Mouse (Mus musculus): ENCODE measurements around the gene Gm973. TPM values are rescaled to one million over a fixed set of nuclear protein-coding genes. Genes with fewer than 3 reads are reported as not detected.

Gene Gm973
- total and polyA plus RNA-seq, 3 experiments: 2.3 to 14.9 (median 7.6) TPM

DNA sequence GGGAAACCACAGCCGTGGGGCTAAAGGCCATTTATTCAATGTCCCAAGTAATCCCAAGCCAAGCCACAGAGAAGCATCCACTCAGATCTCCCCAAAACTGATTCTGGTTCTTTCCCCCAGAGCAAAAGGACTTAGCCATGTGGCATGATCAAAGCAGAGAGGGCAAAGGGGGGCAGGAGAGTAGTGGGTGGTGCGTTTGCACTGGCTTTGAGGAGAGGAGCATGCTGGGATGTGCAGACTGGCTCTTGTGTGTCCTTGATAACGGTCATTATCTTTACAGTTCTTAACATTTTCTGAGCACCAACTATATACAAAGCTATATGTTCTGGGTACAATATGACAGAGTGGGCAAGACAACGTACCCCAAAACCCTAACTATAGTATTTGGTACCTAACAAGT lies 23.6 kb upstream of the Gm973 start:
- no peak overlapping the region for H3K4me2 ChIP-seq (ENCODE audit: insufficient read depth, low read depth, poor library complexity, severe bottlenecking)
- dilution Hi-C loops (cut with MboI; ENCODE audit: extremely low pct_ligation_motif_present, extremely low pct_unique_long_range_greater_than_20kb, low sequenced_read_pairs): no loop called here
- no peaks in the 10 kb centered on the region for H3K79me2 ChIP-seq (replicated peaks; ENCODE audit: control insufficient read depth, extremely low read depth, insufficient read depth, poor library complexity, severe bottlenecking)
- no peak overlapping the region for H3K9ac ChIP-seq (ENCODE audit: insufficient read depth, low read depth)
- no peak for DNase-seq (ENCODE audit: extremely low read depth)
- peaks cover 0 to 2% of the 10 kb centered on the region in 2 experiments for H3K36me3 ChIP-seq (replicated peaks in 1 of 2; ENCODE audit: control insufficient read depth in 1 of 2, insufficient read depth in 1 of 2, low read length in 1 of 2)
- no peaks in the 10 kb centered on the region for H3K27me3 ChIP-seq (replicated peaks)
- no peaks in the 10 kb centered on the region for H3K9me3 ChIP-seq (replicated peaks; ENCODE audit: low read length)
- in situ Hi-C loops (cut with MboI; ENCODE audit: low pct_ligation_motif_present, low pct_unique_long_range_greater_than_20kb, low sequenced_read_pairs): no loop called here
- H3K27ac ChIP-seq (ENCODE audit: insufficient read depth, low read depth): no peak overlapping the region
- H3K4me1 ChIP-seq (ENCODE audit: control insufficient read depth in 1 of 2, insufficient read depth in 2 of 2): peaks cover 0 to 20% of the 10 kb centered on the region in 2 experiments; a peak in 2 of 4 replicates
- H3K4me3 ChIP-seq (replicated peaks in 1 of 3; ENCODE audit: low read depth in 2 of 3, low read length in 2 of 3, poor library complexity in 1 of 3): no peak overlapping the region
- TF ChIP-seq MXI1 (IDR thresholded peaks at IDR 0.05; ENCODE audit: low read depth, low read length): no peak
- no peak for TF ChIP-seq ELF1 (IDR thresholded peaks at IDR 0.05; ENCODE audit: low read depth, low read length)
- no peak for TF ChIP-seq TCF12 (IDR thresholded peaks at IDR 0.05; ENCODE audit: low read depth, low read length)
- no peak for TF ChIP-seq PAX5 (IDR thresholded peaks at IDR 0.05; ENCODE audit: low read length)
- no peak for TF ChIP-seq ZC3H11A (IDR thresholded peaks at IDR 0.05; ENCODE audit: low read depth, low read length)
- no peak for TF ChIP-seq MAX (IDR thresholded peaks at IDR 0.05; ENCODE audit: low read length)

GRCm38 (mm10) chr1:59495970-59496369 lies 20.1 kb upstream of the Gm973 start:
- H3K27ac ChIP-seq (ENCODE audit: insufficient read depth, low read depth): no peak overlapping the region
- in situ Hi-C loops (cut with MboI; ENCODE audit: low pct_ligation_motif_present, low pct_unique_long_range_greater_than_20kb, low sequenced_read_pairs) (no loop called here), dilution Hi-C loops (cut with MboI; ENCODE audit: extremely low pct_ligation_motif_present, extremely low pct_unique_long_range_greater_than_20kb, low sequenced_read_pairs) (no loop called here)
- no peak overlapping the region for H3K4me3 ChIP-seq (replicated peaks in 1 of 3; ENCODE audit: low read depth in 2 of 3, low read length in 2 of 3, poor library complexity in 1 of 3)
- H3K4me1 ChIP-seq (ENCODE audit: control insufficient read depth in 1 of 2, insufficient read depth in 2 of 2): no peaks in the 10 kb centered on the region
- no peaks in the 10 kb centered on the region for H3K9me3 ChIP-seq (replicated peaks; ENCODE audit: low read length)
- no peaks in the 10 kb centered on the region for H3K79me2 ChIP-seq (replicated peaks; ENCODE audit: control insufficient read depth, extremely low read depth, insufficient read depth, poor library complexity, severe bottlenecking)
- TF ChIP-seq BHLHE40 (IDR thresholded peaks at IDR 0.05; ENCODE audit: low read depth, low read length) (no peak), MAFK (IDR thresholded peaks at IDR 0.05; ENCODE audit: insufficient replicate concordance, low read length) (no peak), EP300 (IDR thresholded peaks at IDR 0.05; ENCODE audit: low read length) (no peak), PAX5 (IDR thresholded peaks at IDR 0.05; ENCODE audit: low read length) (no peak), CHD2 (IDR thresholded peaks at IDR 0.05; ENCODE audit: low read length) (no peak), GABPA (IDR thresholded peaks at IDR 0.05; ENCODE audit: insufficient replicate concordance, low read depth, low read length) (no peak), CHD1 (IDR thresholded peaks at IDR 0.05; ENCODE audit: low read depth, low read length) (no peak)
- DNase-seq (ENCODE audit: extremely low read depth): no peak
- no peaks in the 10 kb centered on the region for H3K27me3 ChIP-seq (replicated peaks)
- no peak overlapping the region for H3K9ac ChIP-seq (ENCODE audit: insufficient read depth, low read depth)
- no peaks in the 10 kb centered on the region for H3K36me3 ChIP-seq (replicated peaks in 1 of 2; ENCODE audit: control insufficient read depth in 1 of 2, insufficient read depth in 1 of 2, low read length in 1 of 2)
- no peak overlapping the region for H3K4me2 ChIP-seq (ENCODE audit: insufficient read depth, low read depth, poor library complexity, severe bottlenecking)

- no peaks in the 10 kb centered on the region for H3K27me3 ChIP-seq (replicated peaks)
- no peak overlapping the region for H3K9ac ChIP-seq (ENCODE audit: insufficient read depth, low read depth)
- in situ Hi-C loops (cut with MboI; ENCODE audit: low pct_ligation_motif_present, low pct_unique_long_range_greater_than_20kb, low sequenced_read_pairs): no loop called here
- H3K4me1 ChIP-seq (ENCODE audit: control insufficient read depth in 1 of 2, insufficient read depth in 2 of 2): no peaks in the 10 kb centered on the region
- H3K27ac ChIP-seq (ENCODE audit: insufficient read depth, low read depth): no peak overlapping the region
- dilution Hi-C loops (cut with MboI; ENCODE audit: extremely low pct_ligation_motif_present, extremely low pct_unique_long_range_greater_than_20kb, low sequenced_read_pairs): no loop called here
- no peak overlapping the region for H3K4me2 ChIP-seq (ENCODE audit: insufficient read depth, low read depth, poor library complexity, severe bottlenecking)
- TF ChIP-seq POLR2AphosphoS2 (IDR thresholded peaks at IDR 0.05; ENCODE audit: low read depth, low read length) (no peak), CHD2 (IDR thresholded peaks at IDR 0.05; ENCODE audit: low read length) (no peak), SMC3 (IDR thresholded peaks at IDR 0.05; ENCODE audit: low read depth, low read length) (no peak), GABPA (IDR thresholded peaks at IDR 0.05; ENCODE audit: insufficient replicate concordance, low read depth, low read length) (no peak), ELF1 (IDR thresholded peaks at IDR 0.05; ENCODE audit: low read depth, low read length) (no peak), MEF2A (IDR thresholded peaks at IDR 0.05; ENCODE audit: borderline replicate concordance, low read depth, low read length) (no peak), ZC3H11A (IDR thresholded peaks at IDR 0.05; ENCODE audit: low read depth, low read length) (no peak), MYC (IDR thresholded peaks at IDR 0.05; ENCODE audit: low read depth, low read length) (no peak), JUND (conservative IDR thresholded peaks at IDR 0.05; ENCODE audit: low read depth, low read length) (no peak), E2F4 (IDR thresholded peaks at IDR 0.05; ENCODE audit: insufficient replicate concordance, low read depth, low read length) (no peak), KAT2A (IDR thresholded peaks at IDR 0.05; ENCODE audit: insufficient replicate concordance, low read length) (no peak), PAX5 (IDR thresholded peaks at IDR 0.05; ENCODE audit: low read length) (no peak), USF2 (conservative IDR thresholded peaks at IDR 0.05; ENCODE audit: low read depth, low read length) (no peak), SIN3A (IDR thresholded peaks at IDR 0.05; ENCODE audit: low read length) (no peak), USF1 (IDR thresholded peaks at IDR 0.05; ENCODE audit: low read depth, low read length) (no peak), NELFE (IDR thresholded peaks at IDR 0.05; ENCODE audit: low read depth, low read length) (no peak)
- DNase-seq (ENCODE audit: extremely low read depth): no peak
- no peaks in the 10 kb centered on the region for H3K9me3 ChIP-seq (replicated peaks; ENCODE audit: low read length)
- H3K4me3 ChIP-seq (replicated peaks in 1 of 3; ENCODE audit: low read depth in 2 of 3, low read length in 2 of 3, poor library complexity in 1 of 3): no peak overlapping the region
- no peaks in the 10 kb centered on the region for H3K79me2 ChIP-seq (replicated peaks; ENCODE audit: control insufficient read depth, extremely low read depth, insufficient read depth, poor library complexity, severe bottlenecking)
- no peaks in the 10 kb centered on the region for H3K36me3 ChIP-seq (replicated peaks in 1 of 2; ENCODE audit: control insufficient read depth in 1 of 2, insufficient read depth in 1 of 2, low read length in 1 of 2)
Observed at GRCm38 (mm10) chr1:59497741-59498613, 18.1 kb upstream of the Gm973 start.

Data from CH12.LX (cell line).